Mouse (Mus musculus): ENCODE data around the gene Pank1. TPM values are rescaled to one million over a fixed set of nuclear protein-coding genes. Genes with fewer than 3 reads are reported as not detected.

Gene Pank1
- polyA plus RNA-seq, 1 experiment, result 6.2 TPM

DNA sequence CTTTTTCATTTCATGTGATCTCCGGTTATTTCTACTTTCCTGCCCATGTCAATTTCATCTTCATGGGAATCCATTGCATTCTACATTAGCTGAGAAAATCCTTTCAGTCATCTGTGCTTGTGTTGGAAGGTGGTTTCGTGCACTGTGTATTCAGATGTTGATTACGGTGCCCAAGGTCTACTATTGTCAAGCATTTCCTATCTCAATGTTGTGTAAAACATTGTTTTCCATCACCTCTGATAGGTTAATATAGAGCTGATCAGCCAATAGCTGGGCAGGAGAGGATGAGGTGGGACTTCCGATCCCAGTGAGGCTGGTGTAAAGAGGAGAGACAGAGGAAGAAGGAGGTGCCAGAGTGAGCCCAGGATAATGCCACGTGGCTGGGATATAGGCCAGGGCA, 24.8 kb upstream of the Pank1 start:
- no peak overlapping the region for H3K27ac ChIP-seq (ENCODE audit: insufficient read depth, low read length)
- H3K4me3 ChIP-seq (ENCODE audit: insufficient read depth, low read length), result no peak overlapping the region
- H3K4me1 ChIP-seq (ENCODE audit: control insufficient read depth, insufficient read depth, low read length), result no peaks in the 10 kb centered on the region
- TF ChIP-seq POLR2A (IDR thresholded peaks at IDR 0.05; ENCODE audit: low read depth, low read length) (no peak), CTCF (IDR thresholded peaks at IDR 0.05; ENCODE audit: borderline replicate concordance, insufficient read depth, low read length) (no peak)

- H3K4me3 ChIP-seq (ENCODE audit: insufficient read depth, low read length), result no peak overlapping the region
- H3K4me1 ChIP-seq (ENCODE audit: control insufficient read depth, insufficient read depth, low read length), result no peaks in the 10 kb centered on the region
- H3K27ac ChIP-seq (ENCODE audit: insufficient read depth, low read length), result no peak overlapping the region
- no peak for TF ChIP-seq POLR2A (IDR thresholded peaks at IDR 0.05; ENCODE audit: low read depth, low read length)
- no peak for TF ChIP-seq CTCF (IDR thresholded peaks at IDR 0.05; ENCODE audit: borderline replicate concordance, insufficient read depth, low read length)
Measured at GRCm38 (mm10) chr19:34901735-34902134, 22.5 kb upstream of the Pank1 start.

- Histone ChIP-seq H3K4me3 (ENCODE audit: insufficient read depth, low read length) (no peak overlapping the region), H3K4me1 (ENCODE audit: control insufficient read depth, insufficient read depth, low read length) (no peaks in the 10 kb centered on the region), H3K27ac (ENCODE audit: insufficient read depth, low read length) (no peak overlapping the region)
- TF ChIP-seq POLR2A (IDR thresholded peaks at IDR 0.05; ENCODE audit: low read depth, low read length), result no peak
- no peak for TF ChIP-seq CTCF (IDR thresholded peaks at IDR 0.05; ENCODE audit: borderline replicate concordance, insufficient read depth, low read length)
Measured at GRCm38 (mm10) chr19:34901266-34901665, 22.0 kb upstream of the Pank1 start.

DNA sequence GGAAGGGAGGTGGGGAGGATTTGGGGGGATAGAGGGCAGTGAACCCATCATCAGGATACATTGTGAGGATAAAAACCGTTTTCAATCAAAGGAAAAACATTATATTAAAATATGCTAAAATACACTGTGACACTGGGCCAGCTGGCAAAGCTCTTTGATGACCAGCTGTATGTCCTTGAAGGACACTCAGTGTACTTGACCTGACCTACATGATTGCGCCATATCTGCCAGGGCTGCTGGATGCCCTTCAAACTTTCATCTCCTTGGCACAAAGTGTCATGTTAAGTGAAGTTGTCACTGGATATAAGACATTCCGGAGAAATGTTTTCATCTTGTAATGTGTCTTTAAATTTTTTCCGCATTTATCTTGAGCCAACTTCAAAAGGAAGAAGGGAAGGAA, 19.7 kb upstream of the Pank1 start:
- TF ChIP-seq POLR2A (IDR thresholded peaks at IDR 0.05; ENCODE audit: low read depth, low read length), result no peak
- TF ChIP-seq CTCF (IDR thresholded peaks at IDR 0.05; ENCODE audit: borderline replicate concordance, insufficient read depth, low read length), result no peak
- Histone ChIP-seq H3K4me1 (ENCODE audit: control insufficient read depth, insufficient read depth, low read length) (no peaks in the 10 kb centered on the region), H3K4me3 (ENCODE audit: insufficient read depth, low read length) (no peak overlapping the region), H3K27ac (ENCODE audit: insufficient read depth, low read length) (no peak overlapping the region)

GRCm38 (mm10) chr19:34897082-34897965, 18.1 kb upstream of the Pank1 start:
- H3K27ac ChIP-seq (ENCODE audit: insufficient read depth, low read length), result no peak overlapping the region
- TF ChIP-seq CTCF (IDR thresholded peaks at IDR 0.05; ENCODE audit: borderline replicate concordance, insufficient read depth, low read length), result no peak
- TF ChIP-seq POLR2A (IDR thresholded peaks at IDR 0.05; ENCODE audit: low read depth, low read length), result no peak
- no peak overlapping the region for H3K4me3 ChIP-seq (ENCODE audit: insufficient read depth, low read length)
- H3K4me1 ChIP-seq (ENCODE audit: control insufficient read depth, insufficient read depth, low read length), result no peaks in the 10 kb centered on the region

GRCm38 (mm10) chr19:34895082-34895481, 15.8 kb upstream of the Pank1 start:
- TF ChIP-seq CTCF (IDR thresholded peaks at IDR 0.05; ENCODE audit: borderline replicate concordance, insufficient read depth, low read length), result no peak
- no peak for TF ChIP-seq POLR2A (IDR thresholded peaks at IDR 0.05; ENCODE audit: low read depth, low read length)
- H3K27ac ChIP-seq (ENCODE audit: insufficient read depth, low read length), result no peak overlapping the region
- H3K4me3 ChIP-seq (ENCODE audit: insufficient read depth, low read length), result no peak overlapping the region
- H3K4me1 ChIP-seq (ENCODE audit: control insufficient read depth, insufficient read depth, low read length), result no peaks in the 10 kb centered on the region

- Histone ChIP-seq H3K27ac (ENCODE audit: insufficient read depth, low read length) (no peak overlapping the region), H3K4me3 (ENCODE audit: insufficient read depth, low read length) (no peak overlapping the region), H3K4me1 (ENCODE audit: control insufficient read depth, insufficient read depth, low read length) (no peaks in the 10 kb centered on the region)
- TF ChIP-seq CTCF (IDR thresholded peaks at IDR 0.05; ENCODE audit: borderline replicate concordance, insufficient read depth, low read length) (no peak), POLR2A (IDR thresholded peaks at IDR 0.05; ENCODE audit: low read depth, low read length) (no peak)
Measured at GRCm38 (mm10) chr19:34891590-34891989, 12.3 kb upstream of the Pank1 start.

DNA sequence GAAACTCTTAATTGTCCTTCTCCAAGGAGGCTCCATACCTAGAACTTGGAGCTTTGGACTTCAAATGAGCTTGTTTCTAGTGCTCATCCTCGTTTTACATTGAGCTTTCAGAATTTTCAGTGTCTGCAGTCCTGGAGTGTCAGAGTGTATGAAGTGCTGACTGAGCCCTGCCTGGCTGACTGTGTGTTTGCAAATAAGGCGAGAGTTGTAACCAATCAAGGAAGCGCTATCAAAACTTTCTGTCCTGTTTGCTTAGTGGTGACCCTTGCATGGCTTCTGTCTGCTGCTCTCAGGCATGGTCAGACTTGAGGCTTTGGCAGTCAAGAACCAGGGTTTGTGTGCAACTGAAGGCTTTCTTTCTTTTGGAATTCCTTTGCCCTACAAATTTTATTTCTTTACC, 11.7 kb upstream of the Pank1 start:
- Histone ChIP-seq H3K27ac (ENCODE audit: insufficient read depth, low read length) (no peak overlapping the region), H3K4me1 (ENCODE audit: control insufficient read depth, insufficient read depth, low read length) (no peaks in the 10 kb centered on the region), H3K4me3 (ENCODE audit: insufficient read depth, low read length) (no peak overlapping the region)
- no peak for TF ChIP-seq POLR2A (IDR thresholded peaks at IDR 0.05; ENCODE audit: low read depth, low read length)
- TF ChIP-seq CTCF (IDR thresholded peaks at IDR 0.05; ENCODE audit: borderline replicate concordance, insufficient read depth, low read length), result no peak

DNA sequence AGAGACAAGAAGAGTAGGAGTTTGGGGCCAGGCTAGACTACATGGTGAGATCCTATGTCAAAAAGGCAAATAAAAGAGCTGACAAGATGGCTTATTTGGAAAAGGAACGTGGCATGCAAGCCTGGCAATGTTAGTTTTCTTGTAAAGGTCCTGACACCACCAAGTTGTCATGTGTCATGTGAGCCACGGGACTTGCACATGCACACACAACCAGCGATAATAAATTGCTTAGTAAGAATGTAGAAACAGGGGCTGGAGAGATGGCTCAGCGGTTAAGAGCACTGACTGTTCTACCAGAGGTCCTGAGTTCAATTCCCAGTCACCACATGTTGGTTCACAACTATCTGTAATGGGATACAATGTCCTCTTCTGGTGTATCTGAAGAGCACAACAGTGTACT, 7.1 kb upstream of the Pank1 start:
- TF ChIP-seq POLR2A (IDR thresholded peaks at IDR 0.05; ENCODE audit: low read depth, low read length) (no peak), CTCF (IDR thresholded peaks at IDR 0.05; ENCODE audit: borderline replicate concordance, insufficient read depth, low read length) (no peak)
- Histone ChIP-seq H3K27ac (ENCODE audit: insufficient read depth, low read length) (no peak overlapping the region), H3K4me3 (ENCODE audit: insufficient read depth, low read length) (no peak overlapping the region), H3K4me1 (ENCODE audit: control insufficient read depth, insufficient read depth, low read length) (no peaks in the 10 kb centered on the region)

GRCm38 (mm10) chr19:34883526-34884224, 4.4 kb upstream of the Pank1 start:
- no peaks in the 10 kb centered on the region for H3K4me1 ChIP-seq (ENCODE audit: control insufficient read depth, insufficient read depth, low read length)
- TF ChIP-seq CTCF (IDR thresholded peaks at IDR 0.05; ENCODE audit: borderline replicate concordance, insufficient read depth, low read length), result no peak
- no peak for TF ChIP-seq POLR2A (IDR thresholded peaks at IDR 0.05; ENCODE audit: low read depth, low read length)
- no peak overlapping the region for H3K4me3 ChIP-seq (ENCODE audit: insufficient read depth, low read length)
- H3K27ac ChIP-seq (ENCODE audit: insufficient read depth, low read length), result no peak overlapping the region

All from embryonic fibroblast, embryonic 13.5 days (primary cell).